Mouse (Mus musculus) induced T-regulatory cell, adult 2 months (primary cell): Measurements from ENCODE around the gene Kcnj11.
A peak's percentile ranks its signal among the peaks of the same experiment; 100 is the strongest.

ENCODE experiments used
- DNase-seq: peaks from one replicate; pipeline ENCODE4 v3.0.0-alpha.2; 2012; ENCODE audit warnings: low read depth

The Kcnj11 gene

GRCm38 (mm10) chr7:46100563-46100962 lies at the start of gene Kcnj11:
TSS of gene Kcnj11 (minus strand) at chr7:46100764.
- DNase-seq = peak; percentile 85

GRCm38 (mm10) chr7:46147417-46147816 lies 46.9 kb upstream of the Kcnj11 start:
- DNase-seq = no peak

- no peak for DNase-seq
These were observed 46.2 kb upstream of the Kcnj11 start for GRCm38 (mm10) chr7:46146675-46147308.

- DNase-seq = no peak
These were observed 43.5 kb upstream of the Kcnj11 start for GRCm38 (mm10) chr7:46144061-46144460.

- no peak for DNase-seq
These were observed 37.9 kb upstream of the Kcnj11 start for GRCm38 (mm10) chr7:46138329-46138930.

GRCm38 (mm10) chr7:46133858-46134257 lies 33.3 kb upstream of the Kcnj11 start:
- DNase-seq = no peak

- no peak for DNase-seq
These were observed 31.7 kb upstream of the Kcnj11 start for GRCm38 (mm10) chr7:46132229-46132628.

GRCm38 (mm10) chr7:46131806-46132205 lies 31.2 kb upstream of the Kcnj11 start:
- DNase-seq = no peak

- no peak for DNase-seq
These were observed 30.7 kb upstream of the Kcnj11 start for GRCm38 (mm10) chr7:46131266-46131665.

- DNase-seq = no peak
These were observed 30.2 kb upstream of the Kcnj11 start for GRCm38 (mm10) chr7:46130723-46131122.

GRCm38 (mm10) chr7:46129463-46130179 lies 29.1 kb upstream of the Kcnj11 start:
- DNase-seq = no peak

GRCm38 (mm10) chr7:46128196-46128595 lies 27.6 kb upstream of the Kcnj11 start:
- DNase-seq = no peak

GRCm38 (mm10) chr7:46125340-46125739 lies 24.8 kb upstream of the Kcnj11 start:
- no peak for DNase-seq

- no peak for DNase-seq
These were observed 23.9 kb upstream of the Kcnj11 start for GRCm38 (mm10) chr7:46124460-46124859.

GRCm38 (mm10) chr7:46122964-46123363 lies 22.4 kb upstream of the Kcnj11 start:
- no peak for DNase-seq

GRCm38 (mm10) chr7:46117035-46117434 lies 16.5 kb upstream of the Kcnj11 start:
- DNase-seq = no peak

GRCm38 (mm10) chr7:46116118-46116581 lies 15.6 kb upstream of the Kcnj11 start:
- DNase-seq = no peak

GRCm38 (mm10) chr7:46113435-46113834 lies 12.9 kb upstream of the Kcnj11 start:
- no peak for DNase-seq

GRCm38 (mm10) chr7:46111938-46112337 lies 11.4 kb upstream of the Kcnj11 start:
- no peak for DNase-seq

- DNase-seq = no peak
These were observed 10.8 kb upstream of the Kcnj11 start for GRCm38 (mm10) chr7:46111212-46111817.

GRCm38 (mm10) chr7:46110079-46110478 lies 9.5 kb upstream of the Kcnj11 start:
- no peak for DNase-seq

- no peak for DNase-seq
These were observed 4.9 kb upstream of the Kcnj11 start for GRCm38 (mm10) chr7:46105484-46105883.
